Mouse (Mus musculus): Measurements from ENCODE around the gene Acot2.
"Not testable (repeated sequence)": the region's sequence is repeated elsewhere in the genome, so short reads cannot be mapped to it uniquely, and the experiment has no call there.

Gene Acot2

GRCm38 (mm10) chr12:83987583-83988441 is at the start of gene Acot2:
TSS of gene Acot2 (plus strand) at chr12:83987861.
- DNase-seq: peak; percentile 88

GRCm38 (mm10) chr12:83938592-83938991 is 49.1 kb upstream of the Acot2 start:
- not testable (repeated sequence) for DNase-seq

- no peak for DNase-seq
Measured at GRCm38 (mm10) chr12:83939332-83939731, 48.3 kb upstream of the Acot2 start.

GRCm38 (mm10) chr12:83940031-83940430 is 47.6 kb upstream of the Acot2 start:
- no peak for DNase-seq

- no peak for DNase-seq
Measured at GRCm38 (mm10) chr12:83941938-83942337, 45.7 kb upstream of the Acot2 start.

- DNase-seq: peak; percentile 56
Measured at GRCm38 (mm10) chr12:83947260-83947811, 40.3 kb upstream of the Acot2 start.

GRCm38 (mm10) chr12:83949043-83949442 is 38.6 kb upstream of the Acot2 start:
- DNase-seq: no peak

- no peak for DNase-seq
Measured at GRCm38 (mm10) chr12:83949776-83950492, 37.7 kb upstream of the Acot2 start.

- peak; percentile 88 for DNase-seq
Measured at GRCm38 (mm10) chr12:83950493-83950839, 37.2 kb upstream of the Acot2 start, which contains the start of gene Riox1. TSS of gene Riox1 (plus strand) at chr12:83950608.

- DNase-seq: no peak
Measured at GRCm38 (mm10) chr12:83950840-83951701, 36.6 kb upstream of the Acot2 start.

- no peak for DNase-seq
Measured at GRCm38 (mm10) chr12:83951711-83952575, 35.7 kb upstream of the Acot2 start.

- DNase-seq: peak; percentile 26
Measured at GRCm38 (mm10) chr12:83958278-83958677, 29.4 kb upstream of the Acot2 start.

- no peak for DNase-seq
Measured at GRCm38 (mm10) chr12:83965235-83965634, 22.4 kb upstream of the Acot2 start.

GRCm38 (mm10) chr12:83972117-83972516 is 15.5 kb upstream of the Acot2 start:
- peak; percentile 86 for DNase-seq

GRCm38 (mm10) chr12:83978862-83979261 is 8.8 kb upstream of the Acot2 start:
- no peak for DNase-seq

- DNase-seq: peak; percentile 80
Measured at GRCm38 (mm10) chr12:83981615-83982014, 6.0 kb upstream of the Acot2 start.

GRCm38 (mm10) chr12:83984752-83985151 is 2.9 kb upstream of the Acot2 start, which contains the start of gene Heatr4:
TSS of gene Heatr4 (minus strand) at chr12:83984852.
- DNase-seq: no peak

GRCm38 (mm10) chr12:83987242-83987582 is 449 bp upstream of the Acot2 start:
- DNase-seq: no peak

- DNase-seq: no peak
Measured at GRCm38 (mm10) chr12:83988483-83988882, 822 bp downstream of the Acot2 start.

- DNase-seq: no peak
Measured at GRCm38 (mm10) chr12:83989378-83989777, 1.7 kb downstream of the Acot2 start.

GRCm38 (mm10) chr12:83997221-83997620 is 9.6 kb downstream of the Acot2 start:
- no peak for DNase-seq
